Mouse (Mus musculus): ENCODE data around the gene Gm5148.
A peak's percentile ranks its signal among the peaks of the same experiment; 100 is the strongest.

- TF ChIP-seq POLR2A (IDR thresholded peaks at IDR 0.05; ENCODE audit: borderline replicate concordance, extremely low read depth, low read depth, low read length) (peak; percentile 31; the same call in 1 of the 2 replicates), CTCF (IDR thresholded peaks at IDR 0.05; ENCODE audit: insufficient read depth, low read length) (no peak)
Observed at GRCm38 (mm10) chr3:37704701-37705279, 19.5 kb downstream of the Gm5148 start.

Data from lung, adult 2 months (tissue).